Mouse (Mus musculus) megakaryocyte-erythroid progenitor cell, adult 5 weeks (primary cell): ENCODE measurements around the gene Gabrb3. TPM values are rescaled to one million over a fixed set of nuclear protein-coding genes. Genes with fewer than 3 reads are reported as not detected.

Experiments used
- polyA plus RNA-seq: library from polyadenylated mRNA; stranded (reverse); fragments of >175 nt; gene quantifications from 2 replicates; pipeline ENCODE4 v1.2.3, GENCODE M21; 2012

Gene Gabrb3
- 0.02 TPM in 1 of 2 replicates, not detected in the other for polyA plus RNA-seq

GRCm38 (mm10) chr7:57419392-57419791 is at the start of gene Gabrb3:
Gabrb3 (plus strand) TSS chr7:57419692.

GRCm38 (mm10) chr7:57386517-57387340 is 32.8 kb upstream of the Gabrb3 start, which contains the start of gene Gabrg3:
Gabrg3 (minus strand) TSS chr7:57387188.

GRCm38 (mm10) chr7:57509681-57510141 is 90.2 kb downstream of the Gabrb3 start, which contains the start of gene Gabra5:
Gabra5 (minus strand) TSS chr7:57510059.

Other genes starting within 250 kb of the Gabrb3 start
- gene Gabrg3, start 32.5 kb upstream of the Gabrb3 start, polyA plus RNA-seq: 0.03 TPM in 1 of 2 replicates, not detected in the other
- not detected in 2 replicates for gene Gabra5, start 90.4 kb downstream of the Gabrb3 start, polyA plus RNA-seq